Mouse (Mus musculus): ENCODE measurements at regions not wholly inside any gene's neighbourhood (a gene's known extent, or its start where the extent isn't known, plus 50 kb on each side); places are given as distances from the start of the nearest gene placed in this dataset.

DNA sequence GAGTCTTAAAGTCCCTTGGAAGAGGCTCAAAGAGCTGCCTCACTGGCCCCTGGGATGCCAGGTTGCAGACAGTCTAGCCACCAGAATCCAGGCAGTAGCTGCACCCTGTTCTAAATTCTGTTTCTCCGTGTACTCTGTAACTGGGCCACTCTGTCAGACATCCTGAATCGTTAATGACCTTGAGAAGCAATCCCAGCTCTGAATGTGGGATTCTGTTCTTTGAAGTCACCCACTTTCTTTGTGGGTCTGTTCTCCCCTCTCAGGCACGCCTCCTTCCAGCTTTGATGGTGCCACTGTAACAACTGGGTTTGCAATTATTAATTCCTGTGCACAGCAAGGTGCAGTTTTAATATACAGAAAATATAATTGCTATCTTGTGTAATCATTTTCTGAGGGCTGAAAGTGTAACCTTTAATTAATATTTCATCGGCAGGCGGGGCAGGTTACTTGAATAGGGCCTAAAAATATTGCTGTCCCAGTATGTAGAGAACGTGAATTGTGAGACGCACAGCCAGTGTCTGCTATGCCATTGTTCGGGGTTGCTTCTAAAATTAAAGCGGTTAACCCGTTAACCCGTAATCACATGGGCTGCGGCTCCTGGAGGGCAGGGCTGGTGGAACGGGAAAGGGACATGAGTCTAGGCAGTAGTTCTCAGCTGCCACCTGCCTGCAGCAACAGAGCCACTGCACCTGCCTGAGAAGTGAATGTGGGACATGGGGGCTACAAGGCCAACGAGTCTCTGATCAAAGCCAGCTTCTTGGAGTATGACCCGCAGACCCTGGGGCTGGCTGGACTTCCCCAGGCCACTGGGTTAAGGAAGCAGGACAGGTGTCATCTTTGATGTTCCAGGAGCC, 64.3 kb upstream of the Id2 start:
- H3K4me2 ChIP-seq (ENCODE audit: insufficient read depth, low read depth, poor library complexity, severe bottlenecking), result no peak overlapping the region
- in situ Hi-C loops (cut with MboI; ENCODE audit: low pct_ligation_motif_present, low pct_unique_long_range_greater_than_20kb, low sequenced_read_pairs), result no loop called here

DNA sequence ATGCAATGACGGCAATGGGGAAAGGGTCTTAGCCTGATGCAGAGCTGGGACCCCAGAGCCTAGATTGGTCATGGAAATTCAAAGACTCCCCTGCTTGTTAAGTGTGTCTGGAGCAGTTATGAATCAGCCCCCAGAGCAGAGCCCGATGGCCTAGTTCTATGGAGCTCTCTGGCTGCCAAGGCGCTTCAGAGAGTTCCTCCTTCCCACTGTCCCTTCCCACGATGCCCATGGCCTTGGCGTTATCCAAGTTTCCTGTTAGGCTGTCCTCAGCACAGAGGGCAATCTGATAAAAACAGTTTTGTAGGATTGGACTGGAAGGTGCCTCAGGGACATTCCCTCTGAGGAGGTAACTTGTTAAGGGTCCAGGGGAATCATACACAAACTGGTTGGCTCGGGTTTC, 62.2 kb upstream of the Id2 start:
- dilution Hi-C loops (cut with MboI; ENCODE audit: extremely low pct_ligation_motif_present, extremely low pct_unique_long_range_greater_than_20kb, low sequenced_read_pairs), result no loop called here

More for the DNA sequence above, 64.3 kb upstream of the Id2 start:
- H3K27ac ChIP-seq (ENCODE audit: insufficient read depth, low read depth), result no peak overlapping the region
- no peaks in the 10 kb centered on the region for H3K9me3 ChIP-seq (replicated peaks; ENCODE audit: low read length)
- H3K9ac ChIP-seq (ENCODE audit: insufficient read depth, low read depth), result no peak overlapping the region
- no peaks in the 10 kb centered on the region for H3K79me2 ChIP-seq (replicated peaks; ENCODE audit: control insufficient read depth, extremely low read depth, insufficient read depth, poor library complexity, severe bottlenecking)
- DNase-seq (ENCODE audit: extremely low read depth), result no peak
- no peaks in the 10 kb centered on the region for H3K36me3 ChIP-seq (replicated peaks in 1 of 2; ENCODE audit: control insufficient read depth in 1 of 2, insufficient read depth in 1 of 2, low read length in 1 of 2)
- H3K4me1 ChIP-seq (ENCODE audit: control insufficient read depth in 1 of 2, insufficient read depth in 2 of 2), result peaks cover 44 to 66% of the 10 kb centered on the region in 2 experiments
- no peak overlapping the region for H3K4me3 ChIP-seq (replicated peaks in 1 of 3; ENCODE audit: low read depth in 2 of 3, low read length in 2 of 3, poor library complexity in 1 of 3)
- dilution Hi-C loops (cut with MboI; ENCODE audit: extremely low pct_ligation_motif_present, extremely low pct_unique_long_range_greater_than_20kb, low sequenced_read_pairs), result no loop called here
- peaks cover 5% of the 10 kb centered on the region for H3K27me3 ChIP-seq (replicated peaks)
- TF ChIP-seq UBTF (IDR thresholded peaks at IDR 0.05; ENCODE audit: low read depth, low read length) (no peak), BHLHE40 (IDR thresholded peaks at IDR 0.05; ENCODE audit: low read depth, low read length) (no peak), MAFK (IDR thresholded peaks at IDR 0.05; ENCODE audit: insufficient replicate concordance, low read length) (no peak), NELFE (IDR thresholded peaks at IDR 0.05; ENCODE audit: low read depth, low read length) (no peak), NRF1 (IDR thresholded peaks at IDR 0.05; ENCODE audit: low read depth, low read length) (no peak), E2F4 (IDR thresholded peaks at IDR 0.05; ENCODE audit: insufficient replicate concordance, low read depth, low read length) (no peak), MXI1 (IDR thresholded peaks at IDR 0.05; ENCODE audit: low read depth, low read length) (no peak), JUND (conservative IDR thresholded peaks at IDR 0.05; ENCODE audit: low read depth, low read length) (no peak), USF2 (conservative IDR thresholded peaks at IDR 0.05; ENCODE audit: low read depth, low read length) (no peak), GABPA (IDR thresholded peaks at IDR 0.05; ENCODE audit: insufficient replicate concordance, low read depth, low read length) (no peak), TBP (conservative IDR thresholded peaks at IDR 0.05; ENCODE audit: low read depth, low read length) (no peak), MEF2A (IDR thresholded peaks at IDR 0.05; ENCODE audit: borderline replicate concordance, low read depth, low read length) (no peak), CTCF (conservative IDR thresholded peaks at IDR 0.05 in 1 of 2, IDR thresholded peaks at IDR 0.05 in 1 of 2; ENCODE audit: low read depth in 2 of 2, low read length in 2 of 2) (no peak), ZMIZ1 (IDR thresholded peaks at IDR 0.05; ENCODE audit: low read depth, low read length) (no peak), POLR2AphosphoS2 (IDR thresholded peaks at IDR 0.05; ENCODE audit: low read depth, low read length) (no peak), MAZ (IDR thresholded peaks at IDR 0.05; ENCODE audit: low read depth, low read length) (no peak), MAX (IDR thresholded peaks at IDR 0.05; ENCODE audit: low read length) (no peak), IRF4 (IDR thresholded peaks at IDR 0.05; ENCODE audit: low read depth, low read length) (no peak)

More for the DNA sequence above, 62.2 kb upstream of the Id2 start:
- Histone ChIP-seq H3K27me3 (replicated peaks) (peaks cover 5% of the 10 kb centered on the region), H3K9me3 (replicated peaks; ENCODE audit: low read length) (no peaks in the 10 kb centered on the region), H3K79me2 (replicated peaks; ENCODE audit: control insufficient read depth, extremely low read depth, insufficient read depth, poor library complexity, severe bottlenecking) (no peaks in the 10 kb centered on the region), H3K27ac (ENCODE audit: insufficient read depth, low read depth) (no peak overlapping the region), H3K4me2 (ENCODE audit: insufficient read depth, low read depth, poor library complexity, severe bottlenecking) (no peak overlapping the region), H3K4me1 (ENCODE audit: control insufficient read depth in 1 of 2, insufficient read depth in 2 of 2) (peaks cover 28 to 58% of the 10 kb centered on the region in 2 experiments), H3K36me3 (replicated peaks in 1 of 2; ENCODE audit: control insufficient read depth in 1 of 2, insufficient read depth in 1 of 2, low read length in 1 of 2) (no peaks in the 10 kb centered on the region), H3K9ac (ENCODE audit: insufficient read depth, low read depth) (no peak overlapping the region), H3K4me3 (replicated peaks in 1 of 3; ENCODE audit: low read depth in 2 of 3, low read length in 2 of 3, poor library complexity in 1 of 3) (no peak overlapping the region)
- TF ChIP-seq HCFC1 (IDR thresholded peaks at IDR 0.05; ENCODE audit: low read depth, low read length) (no peak), IRF4 (IDR thresholded peaks at IDR 0.05; ENCODE audit: low read depth, low read length) (no peak), BHLHE40 (IDR thresholded peaks at IDR 0.05; ENCODE audit: low read depth, low read length) (no peak), CTCF (conservative IDR thresholded peaks at IDR 0.05 in 1 of 2, IDR thresholded peaks at IDR 0.05 in 1 of 2; ENCODE audit: low read depth in 2 of 2, low read length in 2 of 2) (no peak), MAFK (IDR thresholded peaks at IDR 0.05; ENCODE audit: insufficient replicate concordance, low read length) (no peak), MYC (IDR thresholded peaks at IDR 0.05; ENCODE audit: low read depth, low read length) (no peak), NELFE (IDR thresholded peaks at IDR 0.05; ENCODE audit: low read depth, low read length) (no peak), RAD21 (IDR thresholded peaks at IDR 0.05; ENCODE audit: low read depth, low read length) (no peak), E2F4 (IDR thresholded peaks at IDR 0.05; ENCODE audit: insufficient replicate concordance, low read depth, low read length) (no peak), RCOR1 (conservative IDR thresholded peaks at IDR 0.05; ENCODE audit: low read depth, low read length) (no peak), JUND (conservative IDR thresholded peaks at IDR 0.05; ENCODE audit: low read depth, low read length) (no peak), NRF1 (IDR thresholded peaks at IDR 0.05; ENCODE audit: low read depth, low read length) (no peak)
- in situ Hi-C loops (cut with MboI; ENCODE audit: low pct_ligation_motif_present, low pct_unique_long_range_greater_than_20kb, low sequenced_read_pairs), result no loop called here
- no peak for DNase-seq (ENCODE audit: extremely low read depth)
